Mouse (Mus musculus) left cerebral cortex, postnatal 4 days (tissue): ENCODE measurements around the gene Mpv17l2. TPM values are rescaled to one million over a fixed set of nuclear protein-coding genes. Genes with fewer than 3 reads are reported as not detected.

Source experiments
- DNase-seq: peaks from one replicate; pipeline ENCODE4 v3.0.0-alpha.2; 2022
- intact Hi-C: fragments of 180-260 bp; cut with DNase I; formaldehyde crosslinking; loops from one replicate; pipeline ENCODE4 v1.15.1; 2025
- total RNA-seq, 2 experiments: library from RNA; stranded (reverse); gene quantifications; 2 replicates each; pipeline ENCODE4 v1.2.3; 2021

Mpv17l2 gene
- total RNA-seq, 2 experiments from 2014 or later: 31.7 to 32.6 TPM

- no peak for DNase-seq
- intact Hi-C loops: no loop called here
Measured at GRCm38 (mm10) chr8:70791294-70791701, 30.6 kb upstream of the Mpv17l2 start.

DNA sequence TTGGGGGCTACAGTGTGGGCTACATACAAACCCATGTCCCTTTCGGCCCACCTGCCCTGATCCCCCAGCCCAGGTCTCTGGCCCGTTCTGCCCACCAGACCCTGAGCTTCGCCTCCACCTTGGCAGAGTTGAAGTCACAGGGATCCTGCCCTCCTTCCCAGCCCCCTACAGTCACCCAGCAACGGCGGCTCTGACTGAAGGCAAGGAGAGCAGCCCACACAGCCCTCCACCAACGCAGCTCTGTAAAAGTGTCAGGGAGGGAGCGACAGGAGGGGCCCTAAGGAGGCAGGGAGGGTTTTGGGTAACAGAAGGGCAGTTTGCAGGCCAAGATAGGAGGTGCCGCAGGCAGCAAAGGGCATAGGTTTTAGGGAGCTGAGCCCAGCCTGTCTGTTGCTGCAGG is 30.1 kb upstream of the Mpv17l2 start:
- no peak for DNase-seq
- intact Hi-C loops: no loop called here

GRCm38 (mm10) chr8:70789046-70789445 is 28.3 kb upstream of the Mpv17l2 start:
- intact Hi-C loops: no loop called here
- DNase-seq: no peak

GRCm38 (mm10) chr8:70787941-70788667 is 27.4 kb upstream of the Mpv17l2 start:
- intact Hi-C loops: no loop called here
- DNase-seq: peak; percentile 80

DNA sequence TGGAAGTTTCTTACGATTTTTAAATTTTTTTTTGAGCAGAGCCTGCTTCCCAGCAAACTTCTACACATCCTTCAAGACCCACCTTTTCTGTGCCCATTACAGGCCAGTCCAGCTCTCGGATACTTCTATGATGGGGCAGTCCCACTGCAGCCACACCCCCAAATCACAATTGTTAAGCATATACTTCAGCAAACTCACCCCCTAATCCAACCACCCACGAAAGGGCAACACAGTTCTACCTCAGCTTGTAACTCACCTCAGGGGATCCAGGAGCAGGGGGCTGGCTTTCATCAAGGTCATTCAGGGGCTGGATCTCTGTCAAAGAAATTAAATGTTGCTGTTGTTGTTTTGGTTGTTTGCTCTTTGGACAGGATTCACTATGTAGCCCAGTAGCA is 26.3 kb upstream of the Mpv17l2 start:
- intact Hi-C loops: no loop called here
- no peak for DNase-seq

DNA sequence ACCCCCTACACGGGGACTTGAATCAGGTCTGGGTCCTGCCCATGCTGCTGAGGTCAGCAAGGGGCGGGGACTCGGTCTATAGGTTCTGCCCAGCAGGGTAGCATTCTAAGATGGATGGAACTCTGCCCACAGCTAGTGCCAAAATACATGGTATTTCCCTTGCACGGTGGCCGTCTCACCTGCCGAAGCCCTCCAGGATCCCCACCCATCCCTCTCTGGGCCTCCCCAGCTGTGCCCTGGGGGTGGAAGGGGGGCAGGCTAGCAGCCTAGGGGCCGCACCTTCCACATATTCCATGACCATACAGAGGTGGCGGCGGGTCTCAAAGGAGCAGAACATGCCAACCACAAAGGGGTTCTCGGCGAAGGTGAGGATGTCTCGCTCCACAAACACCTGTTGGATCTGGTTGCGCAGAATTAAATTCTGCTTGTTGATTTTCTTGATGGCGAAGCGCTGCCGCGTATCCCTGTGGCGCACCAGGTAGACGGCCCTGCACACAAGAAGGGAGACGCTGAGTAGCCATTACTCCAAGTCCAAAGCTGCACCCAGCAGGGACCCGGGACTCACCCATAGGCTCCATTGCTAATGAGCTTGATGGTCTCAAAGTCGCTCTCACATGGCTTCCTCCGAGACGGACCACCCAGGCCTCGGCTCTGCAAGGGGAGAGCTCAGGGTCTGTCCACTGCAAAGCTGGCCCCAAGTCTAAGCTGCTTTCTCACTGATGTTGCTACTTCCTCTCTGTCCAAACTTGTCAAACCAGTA is 25.7 kb upstream of the Mpv17l2 start:
- intact Hi-C loops: no loop called here
- DNase-seq: no peak

DNA sequence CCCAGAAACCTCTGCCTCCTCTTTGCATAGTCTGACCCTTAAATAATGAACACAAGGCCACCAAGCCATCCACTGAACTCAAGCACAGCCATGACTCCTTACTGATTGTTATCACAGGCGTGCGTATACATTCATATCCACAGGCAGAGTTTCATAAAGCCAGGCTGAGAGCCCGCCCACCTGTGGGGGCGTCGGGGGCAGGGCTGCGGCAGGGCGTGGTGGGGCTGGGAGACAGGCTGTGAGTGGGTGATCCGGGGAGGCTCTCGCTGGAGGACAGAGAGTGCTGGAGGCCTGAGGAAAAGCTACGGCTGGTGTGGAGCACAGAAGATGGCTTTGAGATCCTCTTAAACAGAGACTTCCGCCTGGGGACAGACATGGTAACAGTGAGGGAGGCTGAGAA is 19.3 kb upstream of the Mpv17l2 start:
- intact Hi-C loops: no loop called here
- no peak for DNase-seq

DNA sequence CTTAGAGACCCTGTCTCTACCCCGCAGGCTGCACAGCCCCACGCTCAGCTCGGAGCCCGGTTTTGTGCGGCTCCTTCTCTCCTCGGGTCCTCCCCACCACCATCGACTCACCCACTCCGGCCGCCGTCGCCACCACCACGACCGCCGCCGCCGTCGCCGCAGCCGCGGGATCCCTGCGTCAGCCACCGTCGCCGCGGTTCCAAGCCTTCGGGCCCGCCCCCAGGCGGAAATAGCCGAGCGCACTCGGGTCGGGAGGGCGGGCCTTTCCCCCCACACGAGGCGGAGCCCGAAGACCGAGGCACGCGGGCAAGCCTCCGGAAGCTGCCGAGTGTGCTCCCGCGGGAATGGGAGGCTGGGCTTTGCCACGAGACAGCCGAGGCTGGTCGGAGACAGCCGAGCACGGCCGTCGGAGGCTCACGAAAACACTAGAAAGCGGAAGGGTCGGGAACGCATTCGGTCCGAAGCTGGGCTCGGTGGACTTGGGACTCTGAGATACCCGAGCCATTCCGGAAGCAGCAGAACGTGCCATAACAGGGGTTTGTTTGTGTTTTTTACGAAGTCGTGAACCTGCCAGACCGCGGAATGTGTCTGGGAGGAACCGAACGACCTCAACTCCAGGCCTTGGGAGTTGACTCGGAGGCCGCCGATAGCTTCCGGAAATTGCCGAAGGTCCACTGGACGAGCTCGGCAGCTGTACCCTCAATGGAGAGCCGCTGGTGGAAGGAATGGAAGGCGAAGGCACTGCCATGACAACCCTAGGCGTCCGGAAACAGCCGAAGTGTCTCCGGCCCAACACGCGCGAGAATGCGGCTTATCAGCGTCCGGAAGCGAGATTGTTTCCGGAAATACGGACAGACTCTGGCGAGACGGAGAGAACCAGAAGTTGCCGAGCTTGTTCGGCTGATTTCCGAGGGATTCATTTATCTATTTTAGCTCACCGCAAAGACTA is 16.0 kb upstream of the Mpv17l2 start, which contains the start of gene Pik3r2:
Gene Pik3r2, minus strand, starts transcription at position 218 of the 949 bp plus-strand sequence.
- intact Hi-C loops: no loop called here

GRCm38 (mm10) chr8:70775851-70776495 is 15.2 kb upstream of the Mpv17l2 start:
- DNase-seq: no peak
- intact Hi-C loops: no loop called here

More for the DNA sequence above, 16.0 kb upstream of the Mpv17l2 start, which contains the start of gene Pik3r2:
- peak; percentile 99 for DNase-seq

DNA sequence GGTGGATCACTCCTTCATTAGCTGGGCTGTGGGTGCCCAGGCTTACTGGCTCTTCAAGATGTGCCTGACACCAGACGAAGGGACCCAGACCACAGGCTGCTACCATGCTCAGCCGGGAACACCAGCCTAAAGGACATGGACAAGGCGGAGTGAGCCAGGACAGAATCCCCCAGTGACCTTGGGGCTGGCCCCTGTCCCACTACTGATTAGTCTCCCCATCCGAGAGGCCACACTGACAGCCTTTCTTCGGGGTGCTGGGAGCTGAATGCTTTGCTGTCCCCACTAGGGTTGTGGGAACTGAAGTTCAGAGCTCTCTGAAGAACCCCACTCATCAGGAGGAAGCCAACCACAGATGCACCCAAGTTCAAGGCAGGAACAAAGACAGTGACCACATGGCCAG is 14.5 kb upstream of the Mpv17l2 start:
- peak; percentile 45 for DNase-seq
- intact Hi-C loops: no loop called here

- peak; percentile 42 for DNase-seq
- intact Hi-C loops: no loop called here
Measured at GRCm38 (mm10) chr8:70774740-70775139, 14.0 kb upstream of the Mpv17l2 start.

DNA sequence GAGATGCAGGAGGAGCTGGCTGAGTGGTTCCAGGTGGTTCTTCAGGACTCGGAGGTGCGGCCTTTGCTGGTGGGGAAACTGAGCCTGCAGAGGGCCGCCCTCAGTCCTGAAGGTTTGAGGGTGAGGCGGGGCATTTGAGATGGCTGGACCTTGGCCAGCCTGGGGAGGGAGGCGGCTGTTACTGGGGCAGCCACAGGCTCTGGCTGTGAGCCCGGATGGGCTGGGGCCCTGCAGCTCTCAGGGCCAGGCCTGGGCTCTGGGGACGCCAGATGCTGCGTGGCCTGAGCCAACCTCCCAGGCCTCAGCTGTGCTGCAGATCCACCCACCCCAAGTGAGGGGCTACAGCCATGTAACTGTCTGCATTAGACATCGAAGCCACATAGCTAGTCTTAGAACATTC is 13.1 kb upstream of the Mpv17l2 start:
- DNase-seq: peak; percentile 97

DNA sequence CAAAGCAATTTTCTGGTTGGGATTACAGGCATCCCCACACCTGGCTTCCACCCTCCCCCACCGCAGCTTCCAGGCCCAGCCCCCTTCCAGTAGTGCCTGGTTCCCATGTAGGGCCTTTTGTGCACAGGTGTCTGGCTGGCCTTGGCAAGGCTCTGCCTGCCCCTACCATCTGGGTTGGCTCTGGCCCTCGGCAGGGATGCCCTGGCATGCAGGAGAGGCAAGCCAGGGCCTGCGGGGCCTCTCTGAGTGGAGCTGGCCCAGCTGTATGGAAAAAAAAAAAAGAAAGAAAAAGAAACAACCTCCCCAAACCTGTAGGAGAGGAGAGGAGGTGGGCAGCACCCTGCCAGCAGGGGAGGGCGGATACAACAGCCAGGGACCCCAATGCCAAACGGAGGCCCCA is 12.7 kb upstream of the Mpv17l2 start:
- intact Hi-C loops: no loop called here
- peak; percentile 83 for DNase-seq

More for the DNA sequence above, 13.1 kb upstream of the Mpv17l2 start:
- intact Hi-C loops: no loop called here

GRCm38 (mm10) chr8:70772890-70773289 is 12.1 kb upstream of the Mpv17l2 start:
- no peak for DNase-seq
- intact Hi-C loops: no loop called here

DNA sequence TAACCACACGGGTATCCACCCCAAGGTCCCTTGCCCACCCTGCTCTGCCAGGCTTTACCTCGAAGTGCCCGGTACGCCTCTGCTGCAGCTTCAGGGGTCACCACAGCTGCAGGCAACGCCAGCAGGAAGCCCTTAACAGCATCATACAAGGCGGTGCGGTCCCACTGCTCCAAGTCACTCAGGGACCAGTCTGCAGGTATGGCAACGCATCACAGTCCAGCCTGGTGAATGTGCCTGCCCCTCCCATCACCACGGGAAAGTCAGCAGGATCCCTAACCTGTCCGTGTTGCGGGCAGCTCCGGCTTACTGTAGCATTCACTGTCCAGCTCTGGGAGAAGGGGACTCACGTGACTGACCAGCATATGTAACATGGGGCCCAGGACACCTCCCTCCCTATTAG is 11.3 kb upstream of the Mpv17l2 start:
- intact Hi-C loops: no loop called here
- no peak for DNase-seq

DNA sequence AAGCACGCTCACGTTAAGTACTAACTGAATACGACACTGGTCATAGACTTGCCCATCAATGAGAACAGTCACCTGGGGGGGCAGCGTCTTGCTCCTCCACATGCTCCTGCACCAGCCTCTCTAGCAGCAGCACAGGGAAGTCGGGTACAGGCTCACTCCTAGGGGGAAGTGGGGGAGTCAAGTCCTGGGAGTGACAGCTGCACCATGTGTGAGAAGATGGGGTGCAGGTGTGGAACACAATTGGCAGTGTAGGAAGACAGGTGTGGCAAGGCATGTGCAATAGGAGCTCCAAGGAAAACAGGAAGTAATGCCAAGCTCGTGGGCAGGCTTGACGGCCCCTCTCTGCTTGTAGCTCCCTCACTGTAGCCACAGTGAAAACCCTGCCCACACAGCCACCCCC is 10.5 kb upstream of the Mpv17l2 start:
- intact Hi-C loops: no loop called here
- DNase-seq: no peak

GRCm38 (mm10) chr8:70770748-70771147 is 10.0 kb upstream of the Mpv17l2 start:
- DNase-seq: no peak
- intact Hi-C loops: no loop called here

DNA sequence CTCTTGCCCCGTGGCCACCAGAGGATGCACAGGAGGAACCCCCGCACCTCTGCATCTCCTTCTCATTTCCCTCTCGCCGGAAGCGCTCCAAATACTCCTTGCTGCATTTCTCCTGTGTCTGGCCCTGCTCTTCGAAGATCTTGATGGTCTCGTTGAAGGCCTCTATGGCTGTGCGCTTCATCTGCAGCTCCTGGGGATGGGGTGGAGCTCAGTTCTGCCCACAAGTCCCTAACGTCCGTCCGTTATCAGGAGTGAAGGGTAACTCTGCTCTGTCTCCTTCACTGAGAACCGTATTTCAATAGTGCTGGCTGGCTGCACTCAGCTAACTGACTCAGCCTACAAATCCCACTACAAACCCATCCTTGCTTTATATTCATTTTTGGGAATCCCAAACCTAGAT is 9.1 kb upstream of the Mpv17l2 start:
- intact Hi-C loops: no loop called here
- DNase-seq: no peak

DNA sequence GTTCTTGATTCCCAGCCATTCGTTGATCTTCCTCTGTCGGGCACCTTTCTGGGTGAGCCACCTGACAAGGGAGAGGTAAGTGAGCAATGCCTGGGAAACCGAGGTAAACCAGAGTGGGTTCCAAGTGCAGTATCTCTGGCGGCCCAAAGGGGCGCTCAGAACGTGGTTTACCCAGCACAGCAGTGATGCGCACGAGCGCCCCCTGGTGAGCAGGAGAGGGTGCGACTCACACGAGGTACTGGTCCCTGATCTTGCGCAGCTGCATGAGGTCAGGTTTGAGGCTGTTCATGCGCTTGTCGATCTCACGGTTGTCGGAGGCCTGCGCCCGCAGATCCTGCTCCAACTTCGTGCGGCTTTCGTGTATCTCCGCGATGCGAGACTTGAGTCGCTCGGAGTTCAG is 8.6 kb upstream of the Mpv17l2 start:
- peak; percentile 97 for DNase-seq
- intact Hi-C loops: no loop called here

GRCm38 (mm10) chr8:70768956-70769355 is 8.2 kb upstream of the Mpv17l2 start:
- intact Hi-C loops: no loop called here
- DNase-seq: no peak
